Mouse (Mus musculus) intestine, embryonic 16.5 days (tissue): ENCODE measurements at regions not wholly inside any gene's neighbourhood (a gene's known extent, or its start where the extent isn't known, plus 50 kb on each side); places are given as distances from the start of the nearest gene placed in this dataset.

Source experiments
- ATAC-seq: fragments of 200-750 bp; cut with Nextera tagmentation; 2 replicates; pipeline ENCODE4 v1.8.0; 2017; ENCODE audit warnings: moderate TSS enrichment, moderate library complexity
- H3K27ac ChIP-seq: fragments of 300-500 bp; sonication (generic); 2 replicates; pipeline ENCODE4 v1.5.1; 2014; ENCODE audit warnings: mild to moderate bottlenecking, low read length
- H3K27me3 ChIP-seq: fragments of 300-500 bp; sonication (generic); replicated peaks from 2 replicates; pipeline ENCODE4 v1.6.1; 2014; ENCODE audit warnings: low read length, control low read depth, mixed read lengths; ENCODE audit not compliant: control insufficient read depth, insufficient read depth
- H3K36me3 ChIP-seq: fragments of 300-500 bp; sonication (generic); 2 replicates; pipeline ENCODE4 v1.6.1; 2014; ENCODE audit warnings: low read length, control low read depth; ENCODE audit not compliant: control insufficient read depth, insufficient read depth
- H3K4me1 ChIP-seq: fragments of 300-500 bp; sonication (generic); 2 replicates; pipeline ENCODE4 v1.6.1; 2014; ENCODE audit warnings: low read length, control low read depth, mixed read lengths; ENCODE audit not compliant: control insufficient read depth, insufficient read depth
- H3K4me2 ChIP-seq: fragments of 300-500 bp; sonication (generic); 2 replicates; pipeline ENCODE4 v1.6.1; 2014; ENCODE audit warnings: low read depth, low read length, control low read depth
- H3K4me3 ChIP-seq: fragments of 300-500 bp; sonication (generic); 2 replicates; pipeline ENCODE4 v1.5.1; 2014; ENCODE audit warnings: mild to moderate bottlenecking, low read length
- H3K9ac ChIP-seq: fragments of 300-500 bp; sonication (generic); 2 replicates; pipeline ENCODE4 v1.6.1; 2014; ENCODE audit warnings: low read depth, low read length
- H3K9me3 ChIP-seq: fragments of 300-500 bp; sonication (generic); 2 replicates; pipeline ENCODE4 v1.6.1; 2016; ENCODE audit warnings: low read length, control low read depth; ENCODE audit not compliant: control insufficient read depth
- WGBS: fragments of 180-500 bp; shearing (Covaris S2); extraction: QIAGEN DNeasy Blood & Tissue Kit; methylation state at CpG from one replicate; pipeline ENCODE4 v1.1.7; 2014; 5-methylcytosine and 5-hydroxymethylcytosine counted together

DNA sequence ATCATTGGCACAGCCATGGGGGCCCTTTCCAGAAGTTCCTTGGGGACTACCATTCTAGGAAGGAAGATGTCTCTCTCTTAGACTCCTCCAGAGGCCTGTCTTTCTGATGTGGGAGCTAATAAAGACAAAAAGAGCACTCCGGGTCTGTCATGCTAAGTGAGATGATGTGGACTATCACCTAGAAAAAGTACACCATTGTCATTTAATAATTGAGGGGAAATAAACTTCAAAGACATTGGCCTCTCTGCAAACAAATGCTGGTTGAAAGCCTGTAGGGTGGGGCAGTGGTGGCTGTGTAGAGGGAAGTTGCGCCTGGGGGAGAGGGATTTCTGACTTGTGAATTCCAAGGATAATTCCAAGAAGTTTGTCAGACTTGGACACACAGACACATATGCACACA is 105.9 kb upstream of the Clint1 start:
- no peak for ATAC-seq
- Histone ChIP-seq H3K27ac (no peak overlapping the region), H3K36me3 (no peaks in the 10 kb centered on the region), H3K27me3 (no peaks in the 10 kb centered on the region), H3K9ac (no peak overlapping the region), H3K4me3 (no peak overlapping the region), H3K4me1 (no peaks in the 10 kb centered on the region), H3K9me3 (no peaks in the 10 kb centered on the region), H3K4me2 (no peak overlapping the region)
- WGBS: 69% methylated on average over 2 of the region's 2 CpGs

DNA sequence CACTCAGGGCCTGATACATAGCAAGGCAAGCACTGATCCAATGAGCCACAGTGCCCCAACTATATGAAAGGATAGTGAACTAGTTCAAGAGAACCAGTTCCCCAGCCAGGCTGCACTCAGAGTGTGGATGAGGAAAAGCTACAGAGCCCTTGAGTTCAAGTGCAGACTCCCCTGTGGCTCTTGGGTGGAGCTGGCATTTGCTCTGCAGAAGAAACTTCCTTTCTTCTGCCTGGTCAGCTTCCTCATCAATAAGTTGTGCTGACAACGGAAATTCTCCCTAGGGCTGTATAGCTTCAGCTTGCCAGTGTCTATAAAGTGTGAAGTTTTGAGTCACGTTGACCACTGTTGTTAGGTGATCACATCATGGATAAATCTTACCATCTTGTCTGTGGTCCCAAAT is 101.6 kb upstream of the Clint1 start:
- no peak overlapping the region for H3K4me2 ChIP-seq
- no peak overlapping the region for H3K9ac ChIP-seq
- no peaks in the 10 kb centered on the region for H3K36me3 ChIP-seq
- no peak overlapping the region for H3K4me3 ChIP-seq
- H3K27ac ChIP-seq: no peak overlapping the region
- H3K9me3 ChIP-seq: no peaks in the 10 kb centered on the region
- WGBS: 66% methylated on average over 2 of the region's 2 CpGs
- H3K4me1 ChIP-seq: no peaks in the 10 kb centered on the region
- ATAC-seq: no peak
- no peaks in the 10 kb centered on the region for H3K27me3 ChIP-seq

DNA sequence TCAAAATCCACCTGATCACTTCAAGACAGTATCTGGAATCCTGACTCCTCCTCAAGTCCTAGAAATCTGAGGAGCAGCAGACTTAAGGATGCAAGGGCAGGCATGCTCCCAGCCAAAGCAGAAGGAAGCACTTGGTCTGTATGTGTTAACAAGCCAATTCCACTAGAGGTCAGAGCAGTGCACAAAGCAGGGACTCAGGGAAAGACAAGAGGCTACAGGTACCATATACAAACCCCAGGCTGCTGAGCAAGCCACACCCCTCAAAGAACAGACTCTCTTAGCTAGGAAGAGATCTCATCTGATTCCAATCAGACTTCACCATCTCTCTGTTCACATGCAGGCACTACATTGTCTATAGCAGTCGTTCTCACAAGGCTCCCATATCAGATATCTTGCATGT is 99.6 kb upstream of the Clint1 start:
- ATAC-seq: peak; percentile 64
- no peaks in the 10 kb centered on the region for H3K27me3 ChIP-seq
- 43% methylated on average over 1 of the region's 1 CpGs for WGBS

DNA sequence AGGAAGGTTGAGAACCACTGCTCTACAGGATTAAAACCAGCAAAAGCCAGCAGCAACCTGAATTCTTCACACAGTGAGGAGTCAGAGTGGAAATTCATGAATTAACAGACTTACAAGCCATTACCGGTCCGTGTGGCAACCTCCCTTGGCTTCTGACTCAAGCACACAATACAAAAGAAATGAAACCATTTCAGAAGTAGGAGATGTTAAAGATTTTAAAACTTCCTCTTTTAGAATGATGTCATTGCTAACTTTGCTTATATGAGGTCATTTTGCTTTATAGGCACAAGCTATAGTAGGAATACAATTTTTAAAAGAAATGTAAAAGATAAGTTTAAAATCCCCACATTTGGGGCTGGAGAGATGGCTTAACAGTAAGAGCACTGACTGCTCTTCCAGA is 99.1 kb upstream of the Clint1 start:
- no peaks in the 10 kb centered on the region for H3K4me1 ChIP-seq
- no peaks in the 10 kb centered on the region for H3K9me3 ChIP-seq
- 76% methylated on average over 2 of the region's 2 CpGs for WGBS
- ATAC-seq: no peak
- H3K4me2 ChIP-seq: no peak overlapping the region
- no peaks in the 10 kb centered on the region for H3K36me3 ChIP-seq
- H3K27ac ChIP-seq: no peak overlapping the region
- H3K4me3 ChIP-seq: no peak overlapping the region
- H3K27me3 ChIP-seq: no peaks in the 10 kb centered on the region
- H3K9ac ChIP-seq: no peak overlapping the region

More for the DNA sequence above, 99.6 kb upstream of the Clint1 start:
- H3K4me1 ChIP-seq: no peaks in the 10 kb centered on the region
- H3K36me3 ChIP-seq: no peaks in the 10 kb centered on the region
- no peak overlapping the region for H3K9ac ChIP-seq
- no peak overlapping the region for H3K27ac ChIP-seq
- H3K4me3 ChIP-seq: no peak overlapping the region
- no peak overlapping the region for H3K4me2 ChIP-seq
- no peaks in the 10 kb centered on the region for H3K9me3 ChIP-seq

DNA sequence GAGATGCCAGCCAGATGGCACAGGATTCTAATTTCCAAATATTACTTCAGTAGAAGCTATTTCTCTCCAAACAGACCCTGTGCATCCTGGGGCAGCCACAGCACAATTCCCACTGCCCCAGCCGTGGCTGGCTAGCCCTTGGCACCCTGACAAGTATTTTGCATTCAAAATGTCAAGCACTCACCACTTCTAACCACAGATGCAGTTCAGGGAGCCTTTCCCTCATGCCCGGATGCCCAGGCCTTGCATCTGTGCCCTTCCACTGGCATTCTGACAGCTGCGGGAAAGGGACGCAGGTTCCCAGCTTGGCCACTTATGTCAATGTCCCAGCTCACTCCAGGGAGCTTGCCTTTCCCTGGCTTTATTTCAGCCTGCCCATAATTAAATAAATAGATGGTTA is 84.8 kb upstream of the Clint1 start:
- no peak overlapping the region for H3K4me3 ChIP-seq
- H3K9me3 ChIP-seq: no peaks in the 10 kb centered on the region
- H3K4me1 ChIP-seq: no peaks in the 10 kb centered on the region
- H3K27me3 ChIP-seq: no peaks in the 10 kb centered on the region
- no peak for ATAC-seq
- no peak overlapping the region for H3K4me2 ChIP-seq
- no peak overlapping the region for H3K27ac ChIP-seq
- H3K9ac ChIP-seq: no peak overlapping the region
- H3K36me3 ChIP-seq: no peaks in the 10 kb centered on the region
- WGBS: 74% methylated on average over 4 of the region's 4 CpGs

DNA sequence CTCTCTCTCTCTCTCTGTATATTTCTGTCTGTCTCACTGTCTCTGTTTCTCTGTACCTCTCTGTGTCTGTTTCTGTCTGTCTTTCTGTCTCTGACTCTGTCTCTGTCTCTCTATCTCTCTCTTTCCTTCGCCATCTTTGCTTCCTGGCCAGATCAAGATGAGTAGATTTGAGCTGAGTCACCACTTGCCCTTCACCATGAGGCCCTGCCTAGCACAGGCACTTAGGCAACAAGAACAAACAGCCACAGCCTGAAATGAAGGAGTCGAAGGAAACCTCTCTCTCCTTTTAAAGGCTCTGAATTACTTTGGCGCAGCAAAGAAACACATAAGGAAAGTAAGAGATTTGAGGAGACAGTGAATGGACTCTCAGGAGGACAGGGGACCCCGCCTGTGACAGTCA is 69.4 kb upstream of the Clint1 start:
- 84% methylated on average over 4 of the region's 4 CpGs for WGBS
- no peak for ATAC-seq

DNA sequence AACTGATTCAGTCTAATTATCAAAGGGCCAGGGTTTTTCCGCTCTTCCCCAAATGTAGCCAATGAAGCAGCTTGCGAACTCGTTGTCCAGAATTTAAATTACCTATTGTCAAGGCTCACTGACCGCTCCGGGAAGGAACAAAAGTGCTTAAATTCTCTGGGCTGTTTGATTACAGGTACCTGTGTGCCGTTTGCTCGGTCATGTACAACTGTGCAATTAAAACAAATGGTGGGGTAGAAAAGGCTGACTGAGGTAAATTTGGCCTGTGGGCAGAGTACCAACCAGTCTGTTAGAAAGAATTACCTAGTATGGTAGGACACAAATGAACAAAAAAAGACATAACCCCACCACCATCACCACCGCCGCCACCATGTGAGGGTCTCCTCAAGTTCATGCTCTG is 66.0 kb upstream of the Clint1 start:
- no peak overlapping the region for H3K4me3 ChIP-seq
- H3K4me2 ChIP-seq: no peak overlapping the region
- no peak overlapping the region for H3K27ac ChIP-seq
- ATAC-seq: no peak
- H3K36me3 ChIP-seq: no peaks in the 10 kb centered on the region
- no peaks in the 10 kb centered on the region for H3K9me3 ChIP-seq
- 81% methylated on average over 9 of the region's 9 CpGs for WGBS
- H3K9ac ChIP-seq: no peak overlapping the region
- no peaks in the 10 kb centered on the region for H3K4me1 ChIP-seq
- no peaks in the 10 kb centered on the region for H3K27me3 ChIP-seq

More for the DNA sequence above, 69.4 kb upstream of the Clint1 start:
- Histone ChIP-seq H3K9ac (no peak overlapping the region), H3K4me1 (no peaks in the 10 kb centered on the region), H3K27me3 (no peaks in the 10 kb centered on the region), H3K4me2 (no peak overlapping the region), H3K9me3 (no peaks in the 10 kb centered on the region), H3K36me3 (no peaks in the 10 kb centered on the region), H3K4me3 (no peak overlapping the region), H3K27ac (no peak overlapping the region)

DNA sequence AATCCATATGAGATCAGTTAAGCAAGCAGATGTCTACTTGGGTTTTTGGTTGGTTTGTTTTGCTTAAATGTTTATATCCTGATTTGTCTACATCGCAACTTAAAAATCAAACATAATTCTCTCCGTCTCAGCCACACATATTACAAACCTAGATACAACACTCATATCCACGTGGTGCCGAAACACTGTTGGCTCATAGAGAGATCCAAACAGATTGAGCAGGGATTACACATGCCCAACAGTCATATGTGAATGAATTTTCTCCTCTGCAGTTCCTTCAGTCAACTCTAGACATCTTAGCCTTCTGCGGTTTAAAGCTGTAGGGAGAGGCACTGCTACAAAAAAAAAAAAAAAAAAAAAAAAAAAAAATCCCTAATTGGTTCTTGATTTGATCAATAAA is 64.4 kb upstream of the Clint1 start:
- no peaks in the 10 kb centered on the region for H3K27me3 ChIP-seq
- WGBS: 84% methylated on average over 5 of the region's 5 CpGs
- no peak overlapping the region for H3K9ac ChIP-seq
- H3K27ac ChIP-seq: no peak overlapping the region
- no peaks in the 10 kb centered on the region for H3K9me3 ChIP-seq
- ATAC-seq: no peak
- no peak overlapping the region for H3K4me3 ChIP-seq
- H3K4me1 ChIP-seq: no peaks in the 10 kb centered on the region
- no peaks in the 10 kb centered on the region for H3K36me3 ChIP-seq
- H3K4me2 ChIP-seq: no peak overlapping the region

DNA sequence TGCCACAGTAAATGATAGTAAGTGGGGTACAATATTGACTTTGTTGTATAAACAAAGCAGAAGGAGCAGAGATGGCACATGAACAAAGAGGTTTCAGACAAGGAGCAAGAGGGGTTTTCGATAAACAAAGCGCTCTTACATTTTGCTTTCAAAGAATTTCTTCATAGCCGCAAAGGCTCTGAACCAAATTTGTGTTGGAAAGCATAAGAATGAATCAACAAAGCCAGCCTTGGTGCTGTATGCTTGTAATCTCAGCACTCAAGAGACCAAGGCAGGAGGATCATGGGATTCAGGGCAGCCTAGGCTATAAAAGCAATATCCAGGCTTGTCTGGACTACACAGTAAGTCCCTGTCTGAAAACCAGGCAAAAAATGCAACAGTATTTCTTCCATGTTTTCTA is 62.0 kb upstream of the Clint1 start:
- no peak overlapping the region for H3K9ac ChIP-seq
- H3K4me1 ChIP-seq: no peaks in the 10 kb centered on the region
- no peak overlapping the region for H3K4me3 ChIP-seq
- H3K9me3 ChIP-seq: no peaks in the 10 kb centered on the region
- WGBS: 62% methylated on average over 3 of the region's 3 CpGs
- H3K4me2 ChIP-seq: no peak overlapping the region
- H3K27ac ChIP-seq: no peak overlapping the region
- no peaks in the 10 kb centered on the region for H3K27me3 ChIP-seq
- no peak for ATAC-seq
- H3K36me3 ChIP-seq: no peaks in the 10 kb centered on the region

DNA sequence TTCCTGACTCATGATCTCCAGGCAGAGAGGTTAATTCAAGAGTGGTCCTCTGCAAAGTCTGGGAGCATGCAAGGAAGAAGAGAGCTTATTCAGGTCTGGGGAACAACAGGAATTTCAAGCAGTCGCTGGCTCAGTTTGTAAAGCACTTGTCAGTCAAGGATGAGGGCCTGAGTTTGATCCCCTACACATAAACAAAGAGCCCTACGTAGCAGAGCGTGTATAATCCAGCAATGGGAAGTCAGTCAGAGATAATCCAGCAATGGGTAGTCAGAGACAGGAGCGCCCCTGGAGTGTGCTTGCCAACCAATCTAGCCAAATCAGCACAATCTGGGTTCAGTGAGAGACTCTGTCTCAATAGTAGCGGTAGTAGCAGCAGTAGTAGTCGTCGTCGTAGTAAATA is 61.3 kb upstream of the Clint1 start:
- Histone ChIP-seq H3K36me3 (no peaks in the 10 kb centered on the region), H3K27ac (no peak overlapping the region), H3K9ac (no peak overlapping the region), H3K4me3 (no peak overlapping the region), H3K27me3 (no peaks in the 10 kb centered on the region), H3K4me2 (no peak overlapping the region), H3K9me3 (no peaks in the 10 kb centered on the region), H3K4me1 (no peaks in the 10 kb centered on the region)
- ATAC-seq: no peak
- WGBS: 81% methylated on average over 8 of the region's 8 CpGs
